Mouse (Mus musculus) forebrain, embryonic 12.5 days (tissue): ENCODE data around the gene Bfar. TPM values are rescaled to one million over a fixed set of nuclear protein-coding genes. Genes with fewer than 3 reads are reported as not detected.
"Not testable (repeated sequence)": the region's sequence is repeated elsewhere in the genome, so short reads cannot be mapped to it uniquely, and the experiment has no call there.

Experiments used
- ATAC-seq: fragments of 200-750 bp; cut with Nextera tagmentation; 2 replicates; pipeline ENCODE4 v1.8.0; 2017; ENCODE audit warnings: moderate TSS enrichment; ENCODE audit not compliant: low FRiP score
- H3K27ac ChIP-seq: fragments of 300-500 bp; sonication (generic); 2 replicates; pipeline ENCODE4 v1.5.1; 2016; ENCODE audit warnings: mild to moderate bottlenecking
- H3K27me3 ChIP-seq: fragments of 300-500 bp; sonication (generic); 2 replicates; pipeline ENCODE4 v1.6.1; 2016; ENCODE audit warnings: mild to moderate bottlenecking
- H3K36me3 ChIP-seq: fragments of 300-500 bp; sonication (generic); replicated peaks from 2 replicates; pipeline ENCODE4 v1.6.1; 2016; ENCODE audit warnings: mild to moderate bottlenecking
- H3K4me1 ChIP-seq: fragments of 300-500 bp; sonication (generic); 2 replicates; pipeline ENCODE4 v1.6.1; 2016
- H3K4me2 ChIP-seq: fragments of 300-500 bp; sonication (generic); 2 replicates; pipeline ENCODE4 v1.6.1; 2016; ENCODE audit warnings: mild to moderate bottlenecking, moderate library complexity
- H3K4me3 ChIP-seq: fragments of 300-500 bp; sonication (generic); replicated peaks from 2 replicates; pipeline ENCODE4 v1.5.1; 2016; ENCODE audit warnings: mild to moderate bottlenecking
- H3K9ac ChIP-seq: fragments of 300-500 bp; sonication (generic); 2 replicates; pipeline ENCODE4 v1.6.1; 2016; ENCODE audit warnings: mild to moderate bottlenecking
- H3K9me3 ChIP-seq: fragments of 300-500 bp; sonication (generic); 2 replicates; pipeline ENCODE4 v1.6.1; 2016
- WGBS: fragments of 180-500 bp; shearing (Covaris S2); methylation state at CpG from one replicate; pipeline ENCODE4 v1.1.7; 2016; 5-methylcytosine and 5-hydroxymethylcytosine counted together
- polyA plus RNA-seq: library from polyadenylated mRNA; unstranded; fragments of >200 nt; fragmentation: Nextera tagmentation; extraction: Ambion mirVana; gene quantifications from 2 replicates; pipeline ENCODE4 v1.2.1, GENCODE M21; 2016

The Bfar gene
- polyA plus RNA-seq, 1 experiment from 2014 or later: 41.7 TPM

GRCm38 (mm10) chr16:13729428-13729827 is 57.8 kb downstream of the Bfar start:
- WGBS: 87% methylated on average over 4 of the region's 4 CpGs
- no peak overlapping the region for H3K9ac ChIP-seq
- no peaks in the 10 kb centered on the region for H3K36me3 ChIP-seq
- H3K4me1 ChIP-seq: no peaks in the 10 kb centered on the region
- no peak overlapping the region for H3K4me2 ChIP-seq
- ATAC-seq: no peak
- no peak overlapping the region for H3K27ac ChIP-seq
- H3K4me3 ChIP-seq: no peak overlapping the region
- no peaks in the 10 kb centered on the region for H3K9me3 ChIP-seq
- H3K27me3 ChIP-seq: peaks cover 7% of the 10 kb centered on the region; the same call in 1 of the 2 replicates

GRCm38 (mm10) chr16:13730285-13731255 is 58.9 kb downstream of the Bfar start, which contains the start of gene Pla2g10:
TSS of gene Pla2g10 (minus strand) at chr16:13730983.
- H3K4me1 ChIP-seq: no peaks in the 10 kb centered on the region
- peak within 1 kb of the TSS; percentile 27 for H3K4me2 ChIP-seq
- 0 out of 2 replicates have a peak within 1 kb of the TSS, but pooled peaks have one; percentile 7 for H3K4me3 ChIP-seq
- H3K9me3 ChIP-seq: no peaks in the 10 kb centered on the region
- whole genome bisulfite sequencing: 19% methylated on average over 26 of the region's 26 CpGs
- H3K36me3 ChIP-seq: no peaks in the 10 kb centered on the region
- peaks cover 7% of the 10 kb centered on the region; the same call in 1 of the 2 replicates for H3K27me3 ChIP-seq
- no peak within 1 kb of the TSS for H3K27ac ChIP-seq
- ATAC-seq: no peak
- H3K9ac ChIP-seq: no peak within 1 kb of the TSS

GRCm38 (mm10) chr16:13732786-13733185 is 61.1 kb downstream of the Bfar start:
- no peaks in the 10 kb centered on the region for H3K36me3 ChIP-seq
- WGBS: 90% methylated on average over 3 of the region's 3 CpGs
- H3K27me3 ChIP-seq: peaks cover 7% of the 10 kb centered on the region; the same call in 1 of the 2 replicates
- no peaks in the 10 kb centered on the region for H3K9me3 ChIP-seq
- H3K9ac ChIP-seq: no peak overlapping the region
- H3K4me3 ChIP-seq: no peak overlapping the region
- no peaks in the 10 kb centered on the region for H3K4me1 ChIP-seq
- ATAC-seq: no peak
- H3K4me2 ChIP-seq: no peak overlapping the region
- no peak overlapping the region for H3K27ac ChIP-seq

- H3K4me2 ChIP-seq: no peak overlapping the region
- H3K9me3 ChIP-seq: no peaks in the 10 kb centered on the region
- 23% methylated on average over 9 of the region's 9 CpGs for WGBS
- no peaks in the 10 kb centered on the region for H3K36me3 ChIP-seq
- H3K27me3 ChIP-seq: peaks cover 7% of the 10 kb centered on the region; the same call in 1 of the 2 replicates
- no peak overlapping the region for H3K9ac ChIP-seq
- no peak overlapping the region for H3K4me3 ChIP-seq
- no peaks in the 10 kb centered on the region for H3K4me1 ChIP-seq
- no peak overlapping the region for H3K27ac ChIP-seq
- no peak; the same call in 1 of the 2 replicates for ATAC-seq
Observed at GRCm38 (mm10) chr16:13733518-13734137, 62.0 kb downstream of the Bfar start.

GRCm38 (mm10) chr16:13735977-13736376 is 64.3 kb downstream of the Bfar start:
- Histone ChIP-seq H3K9ac (no peak overlapping the region), H3K27me3 (no peaks in the 10 kb centered on the region), H3K4me3 (no peak overlapping the region), H3K4me2 (no peak overlapping the region), H3K4me1 (no peaks in the 10 kb centered on the region), H3K9me3 (no peaks in the 10 kb centered on the region), H3K27ac (no peak overlapping the region), H3K36me3 (no peaks in the 10 kb centered on the region)
- ATAC-seq: no peak
- WGBS: 90% methylated on average over 8 of the region's 8 CpGs

GRCm38 (mm10) chr16:13739044-13739443 is 67.4 kb downstream of the Bfar start:
- WGBS: 59% methylated on average over 4 of the region's 4 CpGs
- H3K4me1 ChIP-seq, H3K36me3 ChIP-seq, ATAC-seq, H3K9ac ChIP-seq, H3K4me3 ChIP-seq, H3K9me3 ChIP-seq, H3K27me3 ChIP-seq, H3K4me2 ChIP-seq, H3K27ac ChIP-seq: not testable (repeated sequence)

GRCm38 (mm10) chr16:13740844-13741243 is 69.2 kb downstream of the Bfar start:
- H3K36me3 ChIP-seq: no peaks in the 10 kb centered on the region
- no peak overlapping the region for H3K4me3 ChIP-seq
- H3K4me2 ChIP-seq: no peak overlapping the region
- no peaks in the 10 kb centered on the region for H3K9me3 ChIP-seq
- H3K27ac ChIP-seq: no peak overlapping the region
- no peak for ATAC-seq
- H3K4me1 ChIP-seq: no peaks in the 10 kb centered on the region
- 65% methylated on average over 2 of the region's 2 CpGs for WGBS
- H3K27me3 ChIP-seq: no peaks in the 10 kb centered on the region
- no peak overlapping the region for H3K9ac ChIP-seq

- WGBS: 89% methylated on average over 8 of the region's 8 CpGs
- ATAC-seq: no peak
Observed at GRCm38 (mm10) chr16:13747708-13748107, 76.0 kb downstream of the Bfar start.

GRCm38 (mm10) chr16:13748124-13748523 is 76.5 kb downstream of the Bfar start:
- Histone ChIP-seq H3K27ac (no peak overlapping the region), H3K4me3 (no peak overlapping the region), H3K9me3 (no peaks in the 10 kb centered on the region), H3K27me3 (no peaks in the 10 kb centered on the region), H3K4me2 (no peak overlapping the region), H3K4me1 (no peaks in the 10 kb centered on the region), H3K9ac (no peak overlapping the region), H3K36me3 (no peaks in the 10 kb centered on the region)
- no peak for ATAC-seq
- WGBS: 73% methylated on average over 3 of the region's 3 CpGs

More at GRCm38 (mm10) chr16:13747708-13748107, 76.0 kb downstream of the Bfar start:
- no peaks in the 10 kb centered on the region for H3K27me3 ChIP-seq
- no peak overlapping the region for H3K4me2 ChIP-seq
- no peaks in the 10 kb centered on the region for H3K4me1 ChIP-seq
- H3K36me3 ChIP-seq: no peaks in the 10 kb centered on the region
- H3K9ac ChIP-seq: no peak overlapping the region
- no peak overlapping the region for H3K27ac ChIP-seq
- H3K9me3 ChIP-seq: no peaks in the 10 kb centered on the region
- H3K4me3 ChIP-seq: no peak overlapping the region

- not testable (repeated sequence) for ATAC-seq, H3K4me2 ChIP-seq, H3K9me3 ChIP-seq, H3K27ac ChIP-seq, H3K4me1 ChIP-seq, H3K36me3 ChIP-seq, H3K9ac ChIP-seq, H3K27me3 ChIP-seq, H3K4me3 ChIP-seq
- 16% methylated on average over 10 of the region's 10 CpGs for WGBS
Observed at GRCm38 (mm10) chr16:13748813-13749212, 77.2 kb downstream of the Bfar start.

- no peaks in the 10 kb centered on the region for H3K27me3 ChIP-seq
- no peak overlapping the region for H3K4me3 ChIP-seq
- no peak overlapping the region for H3K27ac ChIP-seq
- no peaks in the 10 kb centered on the region for H3K9me3 ChIP-seq
- H3K4me2 ChIP-seq: no peak overlapping the region
- no peak overlapping the region for H3K9ac ChIP-seq
- ATAC-seq: no peak
- no peaks in the 10 kb centered on the region for H3K4me1 ChIP-seq
- WGBS: 40% methylated on average over 5 of the region's 5 CpGs
- no peaks in the 10 kb centered on the region for H3K36me3 ChIP-seq
Observed at GRCm38 (mm10) chr16:13749306-13749705, 77.6 kb downstream of the Bfar start.

GRCm38 (mm10) chr16:13749981-13750380 is 78.3 kb downstream of the Bfar start:
- no peak overlapping the region for H3K4me3 ChIP-seq
- H3K27me3 ChIP-seq: no peaks in the 10 kb centered on the region
- no peak overlapping the region for H3K9ac ChIP-seq
- H3K4me1 ChIP-seq: peaks cover 2% of the 10 kb centered on the region
- no peak for ATAC-seq
- WGBS: 38% methylated on average over 3 of the region's 3 CpGs
- no peak overlapping the region for H3K27ac ChIP-seq
- H3K9me3 ChIP-seq: no peaks in the 10 kb centered on the region
- H3K4me2 ChIP-seq: no peak overlapping the region
- no peaks in the 10 kb centered on the region for H3K36me3 ChIP-seq
